18 mouse cellular contexts compared by ENCODE assay signal in genomic region chr17:14343442-14343841, GRCm38 (mm10).
"Had no signal": no experiment of that assay in that cellular context is flagged by ENCODE, and none has a peak within 500 bp of the region (broad histone marks: within the 10 kb centered on the region; RNA-seq: fewer than 3 reads in every experiment).

No protein-coding gene starts in this region.

- H3K36me3 ChIP-seq: midbrain, embryonic 10.5 days; midbrain, embryonic 13.5 days; neural tube, embryonic 13.5 days; neural tube, embryonic 15.5 days had no signal

- H3K9ac ChIP-seq: lung, embryonic 14.5 days; midbrain, embryonic 13.5 days; neural tube, embryonic 13.5 days; neural tube, embryonic 15.5 days had no signal

- H3K4me3 ChIP-seq: midbrain, embryonic 10.5 days; midbrain, embryonic 13.5 days; myocyte; neural tube, embryonic 13.5 days; neural tube, embryonic 15.5 days had no signal

- DNase-seq: lung, adult 18-20 months; lung, embryonic 14.5 days; lung, postnatal 10 days; lung, postnatal 4 days; retina, postnatal 1 day; right cerebral cortex, adult 18-20 months; right cerebral cortex, postnatal 25 days; right cerebral cortex, postnatal 4 days; spleen, adult 18-20 months; thymus, adult 18-20 months; thymus, postnatal 14 days; thymus, postnatal 36 days had no signal

- ATAC-seq: midbrain, embryonic 13.5 days; midbrain, embryonic 16.5 days had no signal

- H3K4me2 ChIP-seq: lung, embryonic 14.5 days; midbrain, embryonic 13.5 days; neural tube, embryonic 13.5 days; neural tube, embryonic 15.5 days had no signal

- H3K27me3 ChIP-seq: midbrain, embryonic 13.5 days; neural tube, embryonic 13.5 days; neural tube, embryonic 15.5 days had no signal

- H3K9me3 ChIP-seq: midbrain, embryonic 10.5 days; midbrain, embryonic 13.5 days; neural tube, embryonic 13.5 days; neural tube, embryonic 15.5 days had no signal

- H3K27ac ChIP-seq: midbrain, embryonic 10.5 days; midbrain, embryonic 13.5 days; neural tube, embryonic 13.5 days; neural tube, embryonic 15.5 days had no signal

- H3K4me1 ChIP-seq: neural tube, embryonic 13.5 days had no signal
